Mouse (Mus musculus) heart, postnatal 0 days (tissue): Measurements from ENCODE around the gene Pgrmc2.

Experiments used
- CTCF ChIP-seq: IDR thresholded peaks from 2 replicates; pipeline ENCODE4 v1.5.1; 2016; ENCODE audit warnings: antibody characterized with exemption, control low read depth, low read depth
- EP300 ChIP-seq: IDR thresholded peaks from 2 replicates; pipeline ENCODE4 v1.6.1; 2016; ENCODE audit warnings: antibody characterized with exemption, low read depth

DNA sequence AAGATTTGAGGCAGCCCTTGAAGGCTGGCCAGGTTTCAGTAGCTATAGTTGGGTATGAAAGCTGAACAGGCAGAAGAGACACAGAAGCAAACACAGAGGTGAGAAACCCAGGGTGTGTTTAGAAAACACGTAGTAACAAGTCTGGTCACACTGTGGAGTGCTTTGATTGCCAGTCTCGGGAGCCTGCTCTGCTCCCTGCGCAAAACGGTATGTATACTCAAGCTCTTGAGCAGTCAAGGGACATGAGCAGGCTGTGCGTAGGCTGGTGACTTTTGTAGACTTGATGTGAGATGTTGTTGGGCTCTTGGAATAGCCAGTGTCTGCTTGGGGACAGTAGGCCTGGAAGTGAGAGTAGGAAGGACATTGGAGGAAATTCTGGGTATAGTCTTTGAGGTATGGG is 30.3 kb upstream of the Pgrmc2 start:
- TF ChIP-seq CTCF (no peak), EP300 (no peak)
